Mouse (Mus musculus): ENCODE results near the gene Astl.
A peak's percentile ranks its signal among the peaks of the same experiment; 100 is the strongest.

Astl gene

DNA sequence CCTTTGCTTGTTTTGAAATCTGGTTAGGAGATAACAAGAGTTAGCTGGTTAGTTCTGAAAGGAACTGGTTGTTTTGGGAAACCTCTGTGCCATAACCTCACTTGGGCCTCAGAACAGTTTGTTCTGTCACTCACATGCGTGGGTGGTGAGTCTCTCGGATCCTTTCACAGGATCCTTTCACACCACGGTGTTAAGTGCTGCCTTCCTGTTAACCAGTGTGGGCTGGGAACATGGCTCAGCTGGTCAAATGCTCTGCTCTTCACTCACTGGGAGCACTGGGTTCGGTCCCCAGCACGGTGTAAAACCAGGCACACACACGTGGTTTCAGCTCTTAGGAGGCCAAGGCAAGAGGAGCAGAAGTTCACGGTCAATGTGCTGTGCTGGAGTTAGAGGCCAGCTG is 14.0 kb upstream of the Astl start:
- no peak for DNase-seq (ENCODE audit: low read depth, low spot score)

GRCm38 (mm10) chr2:127328090-127328851 is 10.2 kb upstream of the Astl start:
- DNase-seq (ENCODE audit: low read depth, low spot score): no peak

DNA sequence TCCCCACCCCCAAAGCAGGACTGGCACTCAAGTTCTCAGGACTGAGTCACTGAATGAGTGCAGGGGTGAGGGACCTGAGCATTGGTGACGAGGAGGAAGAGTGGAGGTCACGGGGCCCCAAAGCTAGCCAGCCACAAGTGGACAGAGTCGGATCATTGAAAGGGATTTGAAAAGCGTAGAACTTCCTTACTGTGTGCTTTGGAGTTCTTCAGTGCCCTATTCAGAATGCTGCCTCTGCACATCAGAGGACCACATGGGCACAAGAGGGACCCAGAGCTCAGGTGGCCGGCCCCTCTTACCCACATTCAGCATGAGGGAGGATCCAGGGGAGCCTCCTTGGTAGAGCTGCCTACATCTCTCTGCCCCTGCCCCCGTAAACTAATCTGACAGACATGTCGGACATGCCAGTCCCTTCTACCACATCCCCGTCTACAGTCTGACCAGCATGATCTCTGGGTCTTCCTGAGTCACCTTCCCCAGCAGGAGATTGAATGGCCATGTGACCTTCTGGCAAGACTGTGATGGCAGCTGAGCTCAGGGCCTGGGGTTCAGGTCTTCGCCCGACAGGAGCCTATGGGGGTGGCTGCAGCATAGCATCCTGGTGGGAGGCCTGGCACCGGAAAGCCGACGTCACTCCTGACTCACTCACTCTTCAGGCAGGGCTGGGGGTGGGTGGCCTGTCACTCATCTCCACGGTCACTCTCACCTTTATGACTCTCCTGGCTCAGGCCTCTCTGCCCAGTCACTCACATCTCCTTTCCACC is 5.5 kb upstream of the Astl start:
- DNase-seq (ENCODE audit: low read depth, low spot score): no peak

DNA sequence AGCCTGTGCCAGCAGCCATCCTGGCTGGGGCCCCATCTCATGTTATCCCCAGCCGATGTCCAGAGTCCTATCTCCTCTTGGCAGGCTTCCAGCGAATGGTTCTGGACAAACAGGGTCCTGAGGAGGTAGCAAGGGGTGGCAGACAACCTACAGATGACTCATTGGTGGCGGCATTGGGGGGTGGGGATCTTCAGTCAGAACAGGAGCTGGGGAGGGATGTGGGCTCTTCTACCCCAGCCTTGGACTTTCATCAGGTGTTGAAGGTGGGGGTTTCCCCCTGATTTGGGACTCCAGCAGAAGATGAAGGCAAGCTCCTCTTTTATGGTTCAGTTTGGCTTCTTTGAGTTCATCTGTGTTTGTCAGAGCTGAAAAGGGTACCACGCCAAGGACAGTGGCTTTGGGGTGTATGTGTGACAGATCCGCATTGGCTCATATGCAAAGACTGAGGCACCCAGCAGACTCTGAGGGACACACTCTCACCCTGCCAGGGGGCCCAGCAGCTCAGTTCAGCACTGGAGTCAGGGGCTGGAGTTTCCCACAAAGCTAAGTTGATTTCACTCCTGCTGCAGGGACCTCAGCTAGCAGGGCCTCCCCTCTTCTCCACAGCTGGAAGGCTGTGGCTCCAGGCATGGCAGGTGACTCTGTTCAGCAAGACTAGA is 4.4 kb upstream of the Astl start:
- DNase-seq (ENCODE audit: low read depth, low spot score): no peak

GRCm38 (mm10) chr2:127335078-127335541 is 3.3 kb upstream of the Astl start:
- no peak for DNase-seq (ENCODE audit: low read depth, low spot score)

GRCm38 (mm10) chr2:127335767-127336496 is 2.5 kb upstream of the Astl start, which contains the start of gene Dusp2:
Gene Dusp2 (plus strand): TSS chr2:127336159.
- peak; percentile 61 for DNase-seq (ENCODE audit: low read depth, low spot score)

DNA sequence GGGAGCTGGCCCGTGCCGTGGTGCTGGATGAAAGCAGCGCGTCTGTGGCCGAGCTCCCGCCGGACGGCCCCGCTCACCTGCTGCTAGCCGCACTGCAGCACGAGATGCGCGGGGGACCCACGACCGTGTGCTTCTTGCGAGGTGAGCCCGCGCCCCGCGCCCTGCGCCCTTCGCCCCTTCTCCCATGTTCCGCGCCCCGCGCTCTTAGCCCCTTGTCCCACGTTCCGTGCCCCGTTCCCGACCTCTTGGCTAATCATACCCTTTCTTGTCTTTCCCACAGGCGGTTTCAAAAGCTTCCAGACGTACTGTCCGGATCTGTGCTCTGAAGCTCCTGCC is 2.0 kb upstream of the Astl start:
- DNase-seq (ENCODE audit: low read depth, low spot score): no peak

DNA sequence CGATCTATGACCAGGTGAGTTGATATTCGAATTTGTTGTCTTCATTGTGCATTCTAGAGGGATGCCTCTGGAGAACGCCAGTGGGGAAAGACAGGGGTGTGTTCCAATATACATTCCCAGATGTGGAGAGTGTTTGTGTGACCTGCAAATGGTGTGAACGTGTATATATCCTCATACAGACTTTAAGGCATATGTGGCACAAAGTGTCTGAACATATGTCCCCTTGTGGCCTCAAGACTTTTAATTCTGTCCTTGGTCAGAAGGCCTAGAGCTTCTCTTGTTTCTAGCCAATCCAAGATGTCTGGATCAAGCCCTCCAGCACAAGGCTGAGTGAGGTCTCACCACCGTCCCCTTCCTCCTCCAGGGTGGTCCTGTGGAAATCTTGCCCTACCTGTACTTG is 1.6 kb upstream of the Astl start:
- DNase-seq (ENCODE audit: low read depth, low spot score): no peak

- no peak for DNase-seq (ENCODE audit: low read depth, low spot score)
These were observed 908 bp upstream of the Astl start for GRCm38 (mm10) chr2:127337531-127337930.

DNA sequence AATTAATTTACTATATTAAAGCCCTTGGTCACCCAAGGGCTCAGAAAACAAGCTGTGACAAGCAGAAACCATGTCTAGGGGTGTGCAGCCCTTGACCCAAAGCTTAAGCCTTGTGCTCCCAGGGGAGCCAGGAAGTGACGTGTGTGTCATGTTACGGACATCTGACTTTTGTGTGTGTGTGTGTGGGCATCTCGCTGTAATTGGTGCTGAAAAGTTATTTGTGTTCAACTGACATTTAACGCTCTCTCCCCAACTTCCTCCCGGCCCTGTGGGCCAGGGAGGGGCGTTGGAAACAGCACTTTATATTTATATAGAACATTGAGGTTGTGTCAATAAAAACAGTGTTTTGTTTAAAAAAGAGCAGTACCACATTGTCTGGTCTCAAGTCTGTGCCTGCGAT is 427 bp upstream of the Astl start:
- DNase-seq (ENCODE audit: low read depth, low spot score): no peak

DNA sequence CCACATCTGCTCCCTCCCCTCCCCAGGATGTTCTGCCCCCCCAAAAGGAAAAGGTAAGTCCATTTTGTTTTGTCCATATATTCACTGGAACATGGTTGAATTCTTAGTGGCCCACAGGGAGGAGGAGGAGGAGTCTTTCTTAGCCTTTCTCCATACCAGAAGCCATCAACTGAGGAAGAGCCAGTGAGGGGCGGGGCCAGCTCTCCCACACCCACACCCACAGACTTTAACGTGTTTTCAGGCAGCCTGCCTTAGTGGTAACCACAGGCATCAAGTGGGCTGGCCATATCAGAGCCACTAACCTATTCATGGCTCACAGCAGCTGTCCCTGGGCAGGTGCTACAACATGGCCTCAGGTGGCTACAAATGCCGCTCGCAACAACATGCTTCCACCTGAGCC is 394 bp downstream of the Astl start:
- no peak for DNase-seq (ENCODE audit: low read depth, low spot score)

- no peak for DNase-seq (ENCODE audit: low read depth, low spot score)
These were observed 823 bp downstream of the Astl start for GRCm38 (mm10) chr2:127339262-127339661.

DNA sequence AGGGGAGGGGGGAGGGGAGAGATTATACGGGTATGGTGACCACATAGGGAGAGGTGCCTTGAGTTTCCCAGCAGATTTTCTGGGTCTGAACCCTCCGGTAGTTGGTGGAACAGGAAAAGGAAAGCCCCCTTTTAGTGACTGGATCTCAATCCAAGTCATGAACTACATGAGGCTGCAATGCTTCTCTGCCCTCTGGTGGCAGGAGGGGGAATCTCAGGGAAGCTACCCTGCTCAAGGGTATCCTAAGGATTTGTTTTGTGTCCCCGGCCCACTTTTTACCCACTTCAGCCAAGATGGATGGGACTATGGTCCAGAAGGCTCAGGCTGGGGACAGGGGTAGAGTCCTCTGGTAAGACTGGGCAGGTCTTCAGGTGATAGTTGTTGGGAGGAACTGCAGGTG is 2.7 kb downstream of the Astl start:
- peak; percentile 72 for DNase-seq (ENCODE audit: low read depth, low spot score)

DNA sequence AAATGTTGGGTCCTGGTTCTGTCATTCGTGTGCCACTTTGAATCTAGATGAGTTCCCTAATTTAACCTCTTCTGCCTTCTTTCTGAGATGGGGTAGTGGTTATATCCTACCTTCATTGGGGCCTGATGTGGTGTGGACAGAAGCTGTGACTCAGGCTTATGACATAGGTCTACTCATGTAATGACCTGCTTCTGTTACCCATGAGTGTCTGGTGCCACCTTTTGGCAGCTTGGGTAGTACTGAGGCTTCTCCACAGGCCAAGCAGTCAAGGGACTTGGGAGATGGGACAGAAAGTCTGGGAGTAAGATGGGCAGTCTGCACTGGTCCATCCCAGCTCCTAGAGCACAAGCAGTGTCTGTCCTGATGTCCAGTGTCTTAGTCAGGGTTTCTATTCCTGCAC is 7.9 kb downstream of the Astl start:
- DNase-seq (ENCODE audit: low read depth, low spot score): no peak

- no peak for DNase-seq (ENCODE audit: low read depth, low spot score)
These were observed 8.9 kb downstream of the Astl start for GRCm38 (mm10) chr2:127347147-127347985.

GRCm38 (mm10) chr2:127353881-127354280 is 15.4 kb downstream of the Astl start:
- DNase-seq (ENCODE audit: low read depth, low spot score): no peak

DNA sequence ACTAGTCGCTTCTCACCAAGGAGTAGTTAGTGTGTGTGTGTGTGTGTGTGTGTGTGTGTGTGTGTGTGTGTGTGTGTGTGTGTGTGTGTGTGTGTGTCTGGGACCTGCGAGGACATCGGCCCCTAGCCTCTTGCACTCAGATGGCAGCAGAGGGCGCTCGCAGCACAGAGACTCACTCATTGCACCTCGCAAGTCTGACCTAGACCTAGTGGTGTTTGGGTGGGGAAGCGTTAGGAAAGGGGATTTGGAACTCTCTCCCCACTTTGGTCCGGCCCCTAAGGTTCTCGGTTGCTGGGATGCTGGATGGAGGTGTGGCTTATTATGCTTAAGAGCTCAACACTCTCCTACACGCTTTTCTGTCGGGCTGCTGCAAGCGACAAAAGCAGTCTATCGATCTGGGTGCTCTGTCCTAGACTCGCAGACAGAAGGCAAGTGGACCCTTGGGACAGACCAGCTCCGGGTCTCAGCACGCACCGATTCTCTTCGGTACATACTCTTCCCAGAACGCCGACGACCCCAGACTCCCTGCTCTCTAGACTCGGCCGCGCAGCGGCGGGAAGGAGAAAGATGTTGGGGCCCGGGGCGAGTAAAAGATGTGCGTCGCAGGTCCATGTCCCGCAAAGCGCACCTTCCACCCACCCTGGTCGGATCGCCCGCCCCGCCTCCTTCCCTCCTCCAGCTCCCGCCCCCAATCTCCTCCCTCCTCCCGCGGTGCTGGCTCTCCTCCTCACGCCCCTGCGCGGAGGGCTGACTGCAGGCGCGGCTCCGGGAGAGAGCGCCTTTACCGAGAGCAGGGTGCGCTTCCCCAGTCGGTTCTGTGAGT is 24.2 kb downstream of the Astl start, which contains the start of gene Adra2b:
TSS of gene Adra2b (plus strand) at position 750 of the 823 bp plus-strand sequence.
- DNase-seq (ENCODE audit: low read depth, low spot score): peak; percentile 86

- DNase-seq (ENCODE audit: low read depth, low spot score): no peak
These were observed 24.8 kb downstream of the Astl start for GRCm38 (mm10) chr2:127363282-127363652.

DNA sequence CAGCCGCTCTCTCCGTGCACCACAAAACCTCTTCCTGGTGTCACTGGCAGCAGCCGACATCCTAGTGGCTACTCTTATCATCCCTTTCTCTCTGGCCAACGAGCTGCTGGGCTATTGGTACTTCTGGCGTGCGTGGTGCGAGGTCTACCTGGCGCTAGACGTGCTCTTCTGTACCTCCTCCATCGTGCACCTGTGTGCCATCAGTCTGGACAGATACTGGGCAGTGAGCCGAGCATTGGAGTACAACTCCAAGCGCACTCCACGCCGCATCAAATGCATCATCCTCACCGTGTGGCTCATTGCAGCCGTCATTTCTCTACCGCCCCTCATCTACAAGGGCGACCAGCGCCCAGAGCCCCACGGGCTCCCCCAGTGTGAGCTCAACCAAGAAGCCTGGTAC is 25.3 kb downstream of the Astl start:
- no peak for DNase-seq (ENCODE audit: low read depth, low spot score)

DNA sequence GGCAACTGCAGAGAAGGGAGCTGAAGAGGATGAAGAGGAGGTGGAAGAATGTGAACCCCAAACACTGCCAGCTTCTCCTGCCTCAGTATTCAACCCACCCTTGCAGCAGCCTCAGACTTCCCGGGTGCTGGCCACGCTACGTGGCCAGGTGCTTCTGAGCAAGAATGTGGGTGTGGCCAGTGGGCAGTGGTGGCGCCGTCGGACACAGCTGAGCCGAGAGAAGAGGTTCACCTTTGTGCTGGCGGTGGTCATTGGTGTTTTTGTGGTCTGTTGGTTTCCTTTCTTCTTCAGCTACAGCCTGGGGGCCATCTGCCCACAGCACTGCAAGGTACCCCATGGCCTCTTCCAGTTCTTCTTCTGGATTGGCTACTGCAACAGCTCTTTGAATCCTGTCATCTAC is 26.0 kb downstream of the Astl start:
- no peak for DNase-seq (ENCODE audit: low read depth, low spot score)
